Mouse (Mus musculus): Measurements from ENCODE around the gene Apbb2.
A peak's percentile ranks its signal among the peaks of the same experiment; 100 is the strongest.

The Apbb2 gene

DNA sequence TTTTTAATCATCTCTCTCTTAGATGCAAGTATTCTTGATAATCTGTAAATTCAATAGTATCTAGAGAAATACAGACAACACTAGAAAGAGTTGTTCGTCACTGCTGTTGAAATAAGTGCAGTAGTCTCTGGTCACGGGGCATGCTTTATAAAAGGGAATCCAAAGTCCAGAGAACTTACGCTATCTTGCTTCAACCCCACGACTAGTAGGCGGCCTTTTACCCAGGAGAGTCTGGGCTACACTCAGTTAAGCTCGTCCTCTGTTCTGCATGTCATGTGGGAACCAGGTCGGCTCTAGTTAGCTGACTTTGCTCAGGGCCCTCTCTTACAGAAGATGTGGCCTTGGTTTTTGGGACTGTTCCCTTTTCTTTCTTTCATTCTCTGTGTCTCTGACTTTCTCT is 289.8 kb downstream of the Apbb2 start:
- no peak for DNase-seq

DNA sequence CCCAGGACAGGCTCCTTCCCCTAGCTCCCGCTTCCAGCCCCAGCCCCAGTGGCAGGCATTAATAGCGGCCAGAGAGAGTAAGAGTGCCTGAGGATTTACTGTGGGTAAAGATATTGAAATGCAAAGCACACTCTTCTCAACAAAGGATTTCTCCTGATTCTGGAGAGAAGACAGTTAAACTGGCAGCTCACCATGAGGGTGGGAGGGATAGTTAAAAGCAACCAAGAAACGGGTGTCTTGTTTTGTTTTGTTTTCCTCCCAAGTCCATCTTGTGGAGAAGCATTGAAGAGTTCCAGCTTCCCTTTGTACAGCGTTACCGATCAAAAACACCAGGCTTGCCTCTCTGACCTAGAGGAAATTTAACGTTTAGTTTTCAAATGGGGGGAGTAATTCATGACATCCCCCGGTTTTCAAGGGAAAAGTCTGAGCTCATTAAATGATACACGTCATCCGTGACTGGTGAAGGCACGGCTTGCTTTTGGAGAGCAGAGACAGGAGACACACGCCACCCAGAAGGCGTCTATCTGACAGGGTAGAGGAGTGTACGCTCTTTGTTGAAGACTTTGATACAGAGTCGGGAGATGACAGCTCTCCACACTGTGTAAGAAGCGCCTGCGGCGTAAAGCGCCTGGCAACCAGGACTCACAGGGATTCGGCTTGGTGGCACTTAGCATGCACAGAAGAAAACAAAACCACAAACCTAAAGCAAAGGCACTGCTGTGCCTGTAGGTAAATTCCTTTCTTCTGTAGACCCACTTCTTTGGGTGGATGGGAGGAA is 290.4 kb downstream of the Apbb2 start:
- DNase-seq: no peak

DNA sequence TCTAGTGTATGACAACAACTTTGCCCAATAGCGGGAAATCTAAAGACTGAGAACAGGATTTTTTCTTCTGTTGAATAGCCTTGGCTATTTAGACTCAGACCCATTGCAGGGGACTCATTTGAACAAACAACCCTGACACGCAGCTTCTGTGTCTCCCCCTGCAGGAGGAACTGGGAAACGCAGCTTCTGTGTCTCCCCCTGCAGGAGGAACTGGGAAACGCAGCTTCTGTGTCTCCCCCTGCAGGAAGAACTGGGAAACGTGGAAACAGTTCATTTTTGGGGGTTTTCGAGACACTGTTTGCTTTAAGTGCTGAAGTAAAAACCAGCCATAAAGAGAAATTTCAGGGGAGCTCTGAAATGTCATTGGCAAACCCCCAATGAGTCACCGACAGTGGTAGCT is 292.2 kb downstream of the Apbb2 start:
- DNase-seq: no peak

DNA sequence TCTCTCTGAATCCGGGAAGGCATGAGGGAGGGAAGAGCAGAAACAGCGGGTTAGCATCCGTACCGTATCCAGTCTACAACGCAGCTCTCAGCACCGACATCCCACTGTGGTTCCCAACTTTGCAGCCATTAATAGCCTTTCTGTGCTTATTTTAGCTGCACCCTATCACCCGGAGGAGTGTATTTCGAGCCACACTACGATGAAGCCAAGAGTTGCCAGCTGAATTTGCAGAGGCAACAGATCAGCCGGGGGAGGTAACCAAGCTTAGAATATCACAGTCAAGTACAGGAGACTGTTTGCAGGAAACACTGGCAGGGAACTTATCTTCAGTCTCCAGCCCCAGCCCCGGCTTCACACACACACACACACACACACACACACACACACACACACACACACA is 295.0 kb downstream of the Apbb2 start:
- peak; percentile 88 for DNase-seq

DNA sequence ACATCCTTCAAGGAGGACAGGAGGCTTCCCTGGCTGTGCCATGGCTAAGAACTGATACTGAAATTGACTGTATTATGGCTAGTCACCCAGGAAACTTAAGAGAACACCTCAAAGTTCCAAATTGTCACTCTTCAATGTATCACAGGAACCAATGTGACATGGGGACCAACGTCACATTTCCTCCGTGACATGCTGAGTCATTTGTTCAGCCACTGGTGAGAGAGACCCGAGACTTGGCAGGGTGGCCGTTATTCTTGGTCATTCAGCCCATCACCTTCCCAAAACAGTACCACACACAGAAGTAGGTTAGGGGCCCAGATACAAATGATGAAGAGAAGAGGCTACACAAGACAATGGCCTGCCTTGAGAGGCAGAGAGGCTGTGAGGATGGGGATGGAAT is 295.5 kb downstream of the Apbb2 start:
- DNase-seq: no peak

DNA sequence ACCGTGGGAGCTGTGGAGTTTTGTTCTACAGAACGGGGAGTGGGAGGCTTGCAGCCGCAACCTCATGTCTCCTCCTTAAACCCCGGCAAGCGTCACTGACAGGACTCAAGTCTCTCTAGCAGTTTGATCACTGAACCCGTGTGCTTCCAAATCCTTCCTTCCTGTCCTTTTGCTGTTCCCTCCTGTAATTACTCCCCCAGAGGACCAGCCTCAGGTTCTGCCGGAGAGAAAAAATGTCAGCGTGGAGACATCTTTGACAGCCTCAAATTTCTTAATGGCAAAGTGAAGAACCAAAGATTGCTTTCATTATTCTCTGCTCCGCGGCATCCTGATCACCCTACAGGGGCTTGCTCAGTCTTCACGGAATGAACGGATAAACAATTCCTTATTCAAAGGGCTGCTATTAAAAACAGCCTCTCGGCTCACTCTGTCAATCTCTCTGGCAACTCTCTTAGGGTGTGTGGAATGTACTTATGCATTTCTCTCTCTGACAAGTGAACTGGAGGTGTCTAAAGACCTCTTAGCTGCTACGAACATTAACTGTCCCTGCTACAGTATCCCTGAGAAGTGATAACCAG is 298.7 kb downstream of the Apbb2 start:
- DNase-seq: no peak

DNA sequence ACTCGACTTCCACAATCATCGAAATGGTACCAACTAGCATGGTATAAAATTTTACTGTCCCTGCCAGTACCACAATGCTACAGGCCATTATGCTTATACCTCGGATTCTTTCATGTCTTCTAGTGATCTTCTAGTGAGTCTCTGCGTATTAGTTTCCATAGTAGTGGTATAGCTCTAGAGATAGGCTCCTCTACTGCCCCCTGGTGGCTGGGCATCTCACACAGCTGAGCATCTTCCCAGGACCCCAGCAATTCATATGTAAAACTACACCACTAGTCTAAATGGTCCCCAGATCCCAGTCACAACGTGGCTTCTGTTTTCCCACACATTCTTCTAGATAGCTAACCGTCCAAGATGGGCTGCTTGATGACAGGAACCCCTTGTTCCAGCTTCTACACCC is 299.2 kb downstream of the Apbb2 start:
- DNase-seq: peak; percentile 74

DNA sequence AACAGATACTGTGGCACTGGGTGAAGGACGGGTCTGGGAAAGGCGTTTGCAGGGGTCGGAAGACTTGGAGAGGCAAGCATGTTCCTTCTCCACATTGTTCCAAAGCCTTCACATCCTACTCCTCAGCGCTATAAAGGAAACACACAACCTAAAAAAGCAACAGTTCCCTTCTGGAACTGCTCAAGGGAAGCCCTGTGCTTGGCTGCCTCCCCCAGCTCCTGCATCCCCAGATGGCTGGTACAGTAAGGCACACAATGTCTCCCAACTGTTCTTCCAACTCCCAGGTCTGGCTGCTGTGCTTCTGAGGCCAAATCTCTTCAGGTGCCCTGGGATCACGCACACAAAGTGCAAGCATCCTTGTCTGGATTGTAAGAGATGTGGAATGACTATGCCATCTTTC is 302.8 kb downstream of the Apbb2 start:
- DNase-seq: peak; percentile 45

DNA sequence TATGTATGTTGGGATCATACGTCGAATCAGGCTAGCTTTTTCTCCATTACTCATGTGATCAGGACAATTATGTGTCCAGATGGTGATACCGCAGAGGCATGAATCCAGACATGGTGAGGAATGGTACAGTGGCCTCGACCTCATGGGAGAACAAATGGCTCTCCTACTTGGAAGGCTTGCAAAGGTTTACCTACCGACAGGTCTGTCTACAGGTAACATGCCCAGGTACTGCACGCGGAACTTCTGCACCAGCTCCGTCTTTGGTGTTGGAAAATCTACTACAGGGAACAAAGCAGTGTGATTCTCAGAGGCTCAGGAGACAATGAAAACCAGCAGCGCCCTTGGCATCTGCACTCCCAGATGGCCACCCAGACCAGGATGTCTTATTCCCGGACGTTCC is 307.8 kb downstream of the Apbb2 start:
- DNase-seq: no peak

DNA sequence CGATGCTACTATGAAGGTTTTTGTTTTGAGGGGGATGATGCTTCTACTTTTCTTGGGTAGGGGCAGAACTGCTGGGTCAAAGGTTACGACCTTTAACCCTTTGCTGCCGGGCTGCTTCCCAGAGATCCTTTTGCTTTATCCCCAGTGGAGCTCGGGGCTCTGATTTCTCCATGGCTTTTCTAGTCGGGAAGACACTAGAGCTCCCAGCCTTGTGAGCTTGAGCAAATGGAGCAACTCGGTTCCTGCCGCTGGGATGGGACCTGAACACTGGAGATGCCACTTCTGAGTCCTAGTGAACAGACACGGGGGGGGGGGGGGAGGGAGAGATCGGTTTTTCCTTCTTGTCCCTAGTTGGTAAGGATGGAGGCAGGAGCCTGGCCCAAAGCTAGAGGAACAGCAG is 308.3 kb downstream of the Apbb2 start:
- DNase-seq: no peak

DNA sequence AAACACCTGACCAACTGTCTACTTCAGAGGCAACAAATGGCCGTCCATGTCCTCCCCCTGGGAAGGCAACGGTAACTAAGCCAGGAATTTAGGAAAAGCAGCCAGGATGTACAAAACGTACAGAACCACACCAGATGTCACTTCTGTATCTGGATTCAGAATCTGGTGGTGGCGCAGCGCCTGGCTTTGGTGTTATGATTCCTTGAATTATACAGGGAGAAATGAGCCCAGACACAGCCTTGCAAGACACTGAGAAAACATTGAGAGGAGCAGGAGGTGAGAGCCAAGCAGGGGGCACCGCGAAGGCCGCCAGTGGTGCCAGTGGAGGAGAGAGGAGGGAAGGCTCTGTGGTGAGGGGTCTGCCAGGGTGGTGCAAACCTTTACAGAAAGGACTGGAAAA is 313.1 kb downstream of the Apbb2 start:
- peak; percentile 65 for DNase-seq

DNA sequence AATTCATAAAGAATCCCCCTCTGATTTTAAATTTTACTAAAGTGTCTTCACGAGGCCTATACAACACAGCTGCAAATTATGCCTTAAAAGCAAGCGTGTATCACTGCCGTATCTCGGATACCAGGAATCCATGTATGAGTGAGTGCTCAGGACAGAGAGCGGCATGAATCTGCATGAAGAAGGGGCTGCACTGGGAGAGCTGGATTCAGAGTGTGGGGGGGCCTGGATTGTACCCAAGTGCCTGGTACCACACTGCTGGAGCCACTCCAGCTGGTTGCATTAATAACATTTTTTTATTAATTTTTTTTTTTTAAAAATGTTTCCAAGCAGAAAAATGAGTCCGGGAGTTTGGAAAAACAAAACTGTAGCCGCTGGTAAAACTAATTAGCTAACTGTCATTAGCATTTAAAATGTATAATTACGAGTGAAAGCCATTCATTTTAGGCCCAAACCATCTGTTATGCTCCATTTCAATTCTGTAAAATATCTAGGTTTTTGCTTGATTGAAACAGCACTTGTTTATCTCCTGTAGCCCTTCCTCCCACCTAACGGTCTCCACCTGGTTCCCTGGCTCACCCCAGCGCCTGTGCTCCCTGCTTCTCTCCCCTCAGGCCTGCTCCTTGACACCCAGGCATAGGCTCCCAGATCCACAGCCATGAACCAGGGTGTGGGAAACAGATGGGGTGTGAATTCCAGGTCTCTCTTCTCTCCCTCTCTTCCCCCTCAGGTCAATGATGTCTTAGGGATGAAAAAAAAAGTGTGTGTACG is 314.1 kb downstream of the Apbb2 start:
- no peak for DNase-seq

DNA sequence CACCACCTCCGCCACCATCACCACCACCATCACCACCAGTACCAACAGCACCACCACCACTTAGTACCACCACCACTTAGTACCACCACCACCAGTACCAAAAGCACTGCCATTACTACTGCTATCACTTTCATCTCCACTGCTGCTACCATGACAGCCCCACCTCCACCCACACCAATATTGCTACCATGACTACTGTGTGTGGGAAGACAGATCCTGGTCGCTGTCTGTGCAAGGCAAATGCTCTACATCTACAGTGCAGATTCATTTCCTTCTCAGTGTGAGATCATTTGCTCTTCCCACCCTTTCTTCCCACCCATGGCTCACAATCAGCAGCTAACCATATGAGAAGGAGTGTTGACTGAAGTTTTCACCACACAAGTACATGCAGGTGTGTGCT is 315.7 kb downstream of the Apbb2 start:
- peak; percentile 89 for DNase-seq

DNA sequence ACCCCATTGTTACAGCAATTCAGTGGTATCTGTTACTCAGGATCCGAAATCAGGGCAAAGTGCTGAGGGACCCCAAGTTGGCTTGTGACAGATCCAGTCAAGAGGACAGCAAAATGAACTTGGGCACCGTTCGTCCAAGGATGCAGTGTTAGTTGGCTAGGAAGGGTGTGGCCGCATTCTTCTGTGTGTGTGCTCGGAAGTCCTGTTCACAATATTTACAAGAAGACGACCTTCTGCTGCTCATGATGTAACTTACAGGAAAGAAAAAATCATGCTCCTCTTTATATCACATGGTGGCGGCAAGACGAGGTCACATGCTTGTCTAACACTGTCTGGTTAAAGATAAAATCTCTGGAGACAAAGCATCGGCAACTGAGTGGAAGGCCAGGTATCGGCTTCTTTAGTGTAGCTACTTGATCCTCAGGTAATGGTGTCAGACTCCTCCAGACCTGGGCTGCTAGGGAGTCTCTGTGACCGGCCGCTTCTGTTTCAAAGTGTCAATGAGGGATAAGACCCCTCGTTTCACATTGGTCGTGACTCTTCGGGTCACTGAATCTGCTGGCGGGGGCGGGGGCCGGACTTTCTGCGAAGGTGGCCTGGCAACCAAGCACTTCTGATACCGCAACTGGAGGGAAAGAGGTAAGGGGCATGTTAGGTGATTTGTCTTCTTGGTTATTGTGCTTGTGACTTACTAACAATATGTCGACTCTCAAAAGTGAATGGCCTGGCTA is 316.3 kb downstream of the Apbb2 start:
- DNase-seq: no peak

DNA sequence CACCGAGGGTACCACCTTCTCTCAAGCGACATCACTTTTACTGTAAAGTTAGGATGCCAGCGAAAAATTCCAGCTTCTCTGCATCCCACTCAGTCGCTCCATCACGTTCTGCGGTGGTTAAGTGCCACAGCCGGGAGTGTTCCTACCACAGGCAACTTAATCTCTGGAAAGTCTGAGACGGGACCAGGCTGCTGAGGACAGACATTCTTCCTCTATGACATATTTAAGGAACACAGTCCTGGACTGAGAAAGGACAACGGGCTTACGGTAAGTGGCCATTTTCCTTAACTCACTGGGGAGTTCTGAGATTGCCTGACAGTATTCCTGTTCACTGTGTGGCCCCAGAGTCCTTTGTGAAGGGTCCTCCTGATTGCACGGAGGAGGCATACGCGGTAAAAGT is 318.0 kb downstream of the Apbb2 start:
- no peak for DNase-seq

DNA sequence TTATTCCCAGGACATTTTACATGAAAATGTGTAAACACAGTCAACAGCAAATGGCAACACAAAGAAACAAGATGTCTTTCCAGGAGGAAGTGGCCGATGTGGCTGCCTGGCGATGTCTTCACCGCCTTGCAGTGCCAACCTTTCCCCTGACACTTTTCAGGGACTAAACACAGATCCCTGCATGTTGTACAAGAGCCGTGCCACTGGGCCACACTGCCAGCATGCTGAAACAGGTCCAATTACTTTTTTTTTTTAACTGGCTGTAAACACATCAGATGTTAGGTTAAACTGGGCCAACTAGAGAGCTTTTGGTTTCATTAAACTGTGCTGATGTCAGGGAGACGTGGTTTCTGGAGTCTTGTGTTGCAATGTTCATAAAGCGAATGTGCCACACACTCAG is 319.7 kb downstream of the Apbb2 start:
- DNase-seq: no peak

DNA sequence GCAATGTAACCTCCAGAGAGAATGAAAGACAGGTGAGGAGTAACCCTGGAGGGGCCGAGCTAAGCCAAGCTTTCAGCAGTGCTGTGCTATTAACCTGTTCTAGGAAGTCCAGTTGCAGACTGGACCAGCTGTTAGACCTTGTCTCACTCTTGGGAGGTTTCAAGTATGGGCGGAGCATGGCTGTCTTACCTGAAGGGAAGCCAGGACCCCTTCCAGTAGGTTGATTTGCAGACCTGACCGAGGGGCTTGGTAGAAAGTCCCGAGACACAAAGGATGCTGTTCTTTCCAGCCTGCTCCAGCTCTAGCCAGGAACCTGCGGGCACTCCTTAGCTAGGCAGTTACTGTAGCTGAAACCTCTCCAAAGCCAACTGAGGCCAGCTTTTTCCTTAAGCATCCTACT is 322.5 kb downstream of the Apbb2 start:
- no peak for DNase-seq

DNA sequence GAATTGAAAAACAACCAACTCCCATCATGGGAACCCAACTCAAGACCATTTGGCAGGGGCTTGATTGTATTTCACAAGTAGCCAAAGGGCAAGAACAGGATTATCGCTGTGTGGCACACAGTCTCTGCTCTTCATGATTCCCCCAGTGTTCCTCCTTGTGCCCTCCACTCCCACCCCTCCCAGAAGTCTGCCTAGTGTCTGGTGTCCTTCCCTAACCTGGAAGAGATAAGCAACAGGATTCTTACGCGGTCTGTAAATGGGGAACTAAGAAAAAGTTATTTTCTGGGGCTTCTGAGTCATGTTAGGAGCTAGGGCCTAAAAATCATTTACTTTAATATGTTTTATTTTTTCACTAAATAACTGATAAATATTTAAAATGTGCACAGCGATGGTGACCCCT is 323.6 kb downstream of the Apbb2 start:
- no peak for DNase-seq

DNA sequence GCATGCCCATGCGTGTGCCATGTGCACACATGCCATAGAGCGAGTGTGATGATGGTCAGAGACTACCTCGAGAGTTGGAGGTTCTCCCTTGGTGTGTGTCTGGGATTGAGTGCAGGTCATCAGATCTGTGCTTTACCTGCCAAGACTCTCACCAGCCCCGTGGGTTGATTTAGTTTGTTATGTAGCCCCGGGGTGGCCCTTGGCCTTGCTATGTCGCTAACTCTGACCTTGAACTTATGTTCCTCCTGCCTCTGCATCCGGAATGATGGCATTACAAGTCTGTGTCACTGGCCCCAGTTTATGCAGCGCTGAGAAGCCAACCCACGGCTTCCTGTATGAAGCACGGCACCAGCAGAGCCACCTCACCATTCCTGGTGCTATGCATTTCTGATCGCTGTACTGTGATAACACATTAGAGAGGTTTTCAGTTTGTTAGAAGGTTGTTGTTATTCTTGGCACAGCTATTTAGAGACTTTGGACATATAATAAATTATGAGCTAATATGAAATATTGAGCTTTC is 324.4 kb downstream of the Apbb2 start:
- DNase-seq: no peak

DNA sequence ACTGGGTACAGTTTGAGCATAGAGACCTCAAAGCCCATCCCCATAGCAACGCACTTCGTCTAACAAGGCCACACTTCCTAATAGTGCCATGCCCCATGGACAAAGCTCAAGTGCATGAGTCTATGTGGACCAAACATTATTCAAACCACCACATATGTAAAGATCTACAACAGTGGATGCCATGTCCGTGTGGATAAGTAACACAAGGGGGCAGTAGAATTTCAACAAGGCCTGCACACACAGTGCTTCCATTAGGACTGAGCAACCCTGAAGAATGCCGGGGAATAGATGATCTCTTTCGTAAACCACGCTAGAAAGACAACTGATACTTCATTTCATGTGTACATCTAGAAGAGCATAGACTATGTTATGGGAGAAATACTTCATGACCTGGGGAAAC is 337.8 kb downstream of the Apbb2 start:
- DNase-seq: no peak

DNA sequence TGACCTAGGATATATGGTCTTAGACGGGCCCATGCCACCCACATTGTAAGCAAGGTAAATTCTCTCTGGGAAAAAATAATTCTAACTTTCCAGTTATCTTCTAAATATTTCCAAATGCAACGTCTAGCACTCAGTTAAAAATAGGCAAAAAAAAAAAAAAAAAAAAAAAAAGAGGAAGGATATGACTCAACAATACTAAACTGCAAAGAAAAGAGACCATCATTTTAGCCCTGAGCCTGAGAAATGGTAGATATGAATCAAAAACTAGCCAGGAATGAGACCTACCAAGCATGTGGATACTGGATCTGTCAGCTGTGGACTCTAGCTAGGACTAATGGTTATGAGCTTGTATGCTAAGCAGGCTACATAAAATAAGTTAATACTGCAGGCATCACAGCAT is 338.9 kb downstream of the Apbb2 start:
- DNase-seq: no peak

DNA sequence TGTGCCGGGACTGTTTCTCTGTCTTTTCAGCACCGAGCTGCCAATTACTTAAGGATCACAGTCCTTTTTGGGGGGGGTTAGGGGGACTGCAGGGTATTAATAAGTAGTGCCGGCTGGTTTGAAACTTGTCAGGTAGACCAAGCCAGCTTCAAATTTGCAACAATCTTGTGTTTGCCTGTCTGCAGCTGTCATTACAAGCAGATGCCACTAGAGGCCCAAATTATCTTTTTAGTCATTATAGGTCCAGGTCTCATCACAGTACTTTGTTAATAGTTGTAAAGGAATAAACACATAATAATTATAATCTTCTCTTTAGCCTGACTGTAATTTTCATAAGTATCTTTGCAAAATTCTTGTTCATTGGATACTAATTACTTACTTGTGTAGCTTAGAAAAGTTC is 344.2 kb downstream of the Apbb2 start:
- no peak for DNase-seq

DNA sequence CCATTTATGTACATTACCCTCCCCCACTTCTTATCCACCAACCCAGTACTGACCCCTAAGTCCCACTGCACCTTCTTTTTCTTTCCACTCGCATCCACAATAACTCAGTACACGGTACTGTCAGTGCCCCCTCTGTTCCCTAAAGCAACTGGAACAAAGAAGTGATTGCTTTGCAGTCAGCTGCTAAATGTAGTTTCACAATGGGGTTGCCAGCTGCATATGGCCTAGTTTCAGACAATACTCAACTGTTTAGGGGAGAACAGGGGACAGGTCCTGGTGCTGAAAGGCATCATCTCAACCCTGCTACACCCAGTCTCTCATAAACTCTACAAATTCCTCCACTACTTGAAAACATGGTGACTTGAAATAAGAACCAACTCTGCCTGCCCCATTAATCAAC is 347.4 kb downstream of the Apbb2 start:
- DNase-seq: peak; percentile 57

Measured in layer of hippocampus, adult 9-11 months (tissue).